Comparison of ENCODE assay signal across 29 mouse cellular contexts in the genomic region with DNA sequence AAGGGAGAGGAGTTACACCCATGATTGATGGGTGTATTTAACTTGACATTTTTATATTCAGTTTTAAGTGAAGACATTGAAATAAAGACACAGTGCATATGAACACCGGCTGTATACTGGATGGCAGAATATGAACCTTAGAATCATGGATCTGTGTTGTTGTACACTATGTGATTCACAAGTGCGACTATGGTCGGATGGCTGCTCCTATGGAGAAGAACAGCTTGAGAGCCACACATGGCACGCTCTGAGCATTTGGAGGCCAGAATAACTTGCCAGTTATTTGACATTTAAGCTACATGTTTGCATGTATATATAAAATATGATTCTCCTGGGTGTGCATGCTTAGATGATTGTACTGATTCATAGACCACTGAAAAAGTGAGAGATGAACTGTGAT. TPM values are rescaled to one million over a fixed set of nuclear protein-coding genes. Genes with fewer than 3 reads are reported as not detected.
"Had no signal": no experiment of that assay in that cellular context is flagged by ENCODE, and none has a peak within 500 bp of the region (broad histone marks: within the 10 kb centered on the region; RNA-seq: fewer than 3 reads in every experiment).

No protein-coding gene starts in this region.

- ATAC-seq: hindbrain, embryonic 16.5 days; inflammation-experienced regulatory T-cells, adult 6 months; intestine, embryonic 15.5 days; intestine, postnatal 0 days had no signal

- H3K27ac ChIP-seq: gastrocnemius, adult 2 months; heart, embryonic 10.5 days; hindbrain, embryonic 10.5 days; hindbrain, embryonic 12.5 days; hindbrain, embryonic 14.5 days; intestine, embryonic 15.5 days; left cerebral cortex, adult 2 months; limb, embryonic 10.5 days; limb, embryonic 12.5 days; liver, embryonic 13.5 days; liver, embryonic 15.5 days had no signal

- H3K27me3 ChIP-seq: heart, embryonic 12.5 days; hindbrain, embryonic 12.5 days; intestine, embryonic 15.5 days; limb, embryonic 12.5 days; liver, embryonic 13.5 days; liver, embryonic 15.5 days had no signal

- H3K4me1 ChIP-seq: heart, embryonic 10.5 days; heart, embryonic 12.5 days; hindbrain, embryonic 10.5 days; hindbrain, embryonic 12.5 days; intestine, embryonic 15.5 days; limb, embryonic 10.5 days; limb, embryonic 12.5 days; liver, embryonic 13.5 days; liver, embryonic 15.5 days had no signal

- H3K9ac ChIP-seq: heart, embryonic 12.5 days; hindbrain, embryonic 12.5 days; hindbrain, embryonic 14.5 days; intestine, embryonic 15.5 days; limb, embryonic 12.5 days; liver, embryonic 13.5 days; liver, embryonic 15.5 days had no signal

- H3K4me3 ChIP-seq: gastrocnemius, adult 2 months; heart, embryonic 10.5 days; heart, embryonic 12.5 days; hindbrain, embryonic 10.5 days; hindbrain, embryonic 12.5 days; intestine, embryonic 15.5 days; left cerebral cortex, adult 2 months; limb, embryonic 10.5 days; limb, embryonic 12.5 days; liver, embryonic 13.5 days; liver, embryonic 15.5 days had no signal

- H3K4me2 ChIP-seq: heart, embryonic 12.5 days; hindbrain, embryonic 12.5 days; hindbrain, embryonic 14.5 days; intestine, embryonic 15.5 days; limb, embryonic 12.5 days; liver, embryonic 11.5 days; liver, embryonic 13.5 days; liver, embryonic 15.5 days had no signal

- DNase-seq: gastrocnemius, adult 2 months; gastrocnemius, postnatal 10 days; gastrocnemius, postnatal 25 days; heart, adult 18-20 months; heart, postnatal 10 days; heart, postnatal 4 days; kidney, adult 18-20 months; kidney, adult 8-10 months; kidney, postnatal 10 days; kidney, postnatal 25 days; kidney, postnatal 4 days; layer of hippocampus, adult 9-11 months; liver; liver, embryonic 13.5 days had no signal

- H3K36me3 ChIP-seq: heart, embryonic 10.5 days; heart, embryonic 12.5 days; hindbrain, embryonic 10.5 days; hindbrain, embryonic 12.5 days; intestine, embryonic 15.5 days; limb, embryonic 10.5 days; limb, embryonic 12.5 days; liver, embryonic 13.5 days; liver, embryonic 15.5 days had no signal

- H3K9me3 ChIP-seq: heart, embryonic 10.5 days; heart, embryonic 12.5 days; hindbrain, embryonic 10.5 days; hindbrain, embryonic 12.5 days; intestine, embryonic 15.5 days; limb, embryonic 10.5 days; limb, embryonic 12.5 days; liver, embryonic 13.5 days; liver, embryonic 15.5 days had no signal

RNA-seq across cellular contexts. Expression of a gene that starts 53.1 kb away (rescaled TPM):
- total RNA-seq: granulocyte monocyte progenitor cell, adult 5-6 weeks had no signal
- polyA plus RNA-seq: inflammation-experienced regulatory T-cells, adult 6 months had no signal
